Mouse (Mus musculus) testis, adult 2 months (tissue): ENCODE data around the gene H3f3b. TPM values are rescaled to one million over a fixed set of nuclear protein-coding genes. Genes with fewer than 3 reads are reported as not detected.
A peak's percentile ranks its signal among the peaks of the same experiment; 100 is the strongest.

Experiments used
- H3K27ac ChIP-seq: fragments of 200-500 bp; 2 replicates; pipeline ENCODE4 v1.5.1; 2012; ENCODE audit warnings: low read depth, low read length; ENCODE audit not compliant: control insufficient read depth, insufficient read depth
- H3K27me3 ChIP-seq: fragments of 200-500 bp; 2 replicates; pipeline ENCODE4 v1.6.1; 2012; ENCODE audit warnings: mild to moderate bottlenecking, low read length, moderate library complexity; ENCODE audit not compliant: control insufficient read depth, insufficient read depth
- H3K36me3 ChIP-seq: fragments of 200-500 bp; 2 replicates; pipeline ENCODE4 v1.6.1; 2012; ENCODE audit warnings: mild to moderate bottlenecking, low read length; ENCODE audit not compliant: control insufficient read depth, insufficient read depth
- H3K4me1 ChIP-seq: fragments of 200-500 bp; 2 replicates; pipeline ENCODE4 v1.6.1; 2012; ENCODE audit warnings: low read length; ENCODE audit not compliant: control insufficient read depth, insufficient read depth
- H3K4me3 ChIP-seq: fragments of 200-500 bp; 2 replicates; pipeline ENCODE4 v1.5.1; 2012; ENCODE audit warnings: low read depth, mild to moderate bottlenecking, low read length, moderate library complexity, mixed read lengths; ENCODE audit not compliant: control insufficient read depth
- CTCF ChIP-seq: fragments of 200-500 bp; IDR thresholded peaks from 2 replicates; pipeline ENCODE4 v1.5.1; 2012; ENCODE audit warnings: low read depth, mild to moderate bottlenecking, inconsistent platforms, low read length, moderate library complexity; ENCODE audit not compliant: control insufficient read depth, insufficient read depth, insufficient replicate concordance
- POLR2A ChIP-seq: fragments of 200-500 bp; IDR thresholded peaks from 2 replicates; pipeline ENCODE4 v1.6.1; 2012; ENCODE audit warnings: low read depth, mild to moderate bottlenecking, inconsistent platforms, low read length, moderate library complexity; ENCODE audit not compliant: control insufficient read depth
- polyA plus RNA-seq: library from polyadenylated mRNA; depleted of rRNA; stranded (reverse); fragments of >200 nt; gene quantifications from 2 replicates; pipeline ENCODE4 v1.2.3, GENCODE M21; 2012; rRNA removed

H3f3b gene
- 276 and 330 TPM in 2 replicates for polyA plus RNA-seq

DNA sequence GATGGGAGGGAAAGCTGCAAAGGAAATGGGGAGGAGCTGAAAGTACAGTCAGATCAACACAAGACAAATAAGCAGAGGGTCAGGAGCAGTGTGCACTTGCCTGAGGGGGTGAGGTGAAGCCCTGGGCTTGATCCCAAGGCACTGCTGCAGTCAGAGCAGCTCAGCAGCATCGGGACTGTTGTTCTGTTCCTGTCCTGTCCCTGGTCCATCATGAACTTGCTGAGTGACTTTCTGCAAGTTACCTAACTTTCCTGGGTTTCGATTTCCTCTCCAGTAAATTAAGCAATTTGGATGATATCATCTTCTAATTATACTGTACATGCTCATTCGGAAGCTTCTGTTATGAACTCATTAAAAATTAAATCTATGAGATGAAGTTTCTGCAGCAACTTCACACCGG lies at the start of gene H3f3b:
H3f3b (minus strand) TSS at position 207 of the 400 bp plus-strand sequence.
- Histone ChIP-seq H3K27ac (no peak within 1 kb of the TSS), H3K4me1 (peaks cover 6% of the 10 kb centered on the region), H3K27me3 (no peaks in the 10 kb centered on the region), H3K4me3 (peak within 1 kb of the TSS; percentile 2; the same call in 1 of the 2 replicates), H3K36me3 (peaks cover 3% of the 10 kb centered on the region; the same call in 1 of the 2 replicates)
- TF ChIP-seq POLR2A, result no peak
- TF ChIP-seq CTCF, result no peak

DNA sequence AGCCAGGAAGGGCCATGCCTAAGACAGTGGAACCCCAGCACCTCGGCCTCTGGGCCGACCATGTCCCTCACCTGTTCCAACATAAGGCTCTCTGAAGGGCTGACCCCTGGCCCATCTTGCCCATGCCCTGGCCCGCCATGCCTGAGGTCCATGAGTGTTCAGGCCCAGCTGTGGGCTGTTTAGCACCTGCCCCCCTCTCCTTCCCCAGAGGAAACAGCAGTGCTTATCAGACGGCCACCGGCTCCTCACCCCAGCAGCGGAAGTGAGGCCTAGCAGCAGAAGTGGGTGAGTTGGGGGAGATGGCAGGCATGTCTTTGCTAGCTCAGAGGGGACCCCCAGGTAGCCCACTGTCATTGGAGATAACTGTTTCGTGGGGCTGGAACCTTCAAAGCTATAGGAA lies 49.1 kb upstream of the H3f3b start:
- Histone ChIP-seq H3K4me1 (peaks cover 10% of the 10 kb centered on the region), H3K27ac (no peak overlapping the region), H3K4me3 (no peak overlapping the region), H3K27me3 (no peaks in the 10 kb centered on the region), H3K36me3 (no peaks in the 10 kb centered on the region)
- TF ChIP-seq POLR2A (no peak), CTCF (no peak)

DNA sequence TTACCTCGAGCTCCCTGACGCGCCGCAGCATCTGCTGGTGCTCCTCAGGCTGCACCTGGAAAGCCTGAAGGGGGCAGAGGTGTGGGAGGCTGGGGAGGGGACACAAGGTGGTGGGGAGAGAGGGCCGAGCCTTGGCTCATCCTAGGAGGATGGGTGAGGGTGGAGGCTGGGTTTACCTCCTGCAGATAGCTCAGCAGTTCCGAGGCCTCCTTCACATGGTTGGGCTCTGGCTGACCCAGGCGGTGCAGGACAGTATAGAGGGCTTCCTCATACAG lies 48.4 kb upstream of the H3f3b start:
- no peak for TF ChIP-seq POLR2A
- TF ChIP-seq CTCF, result no peak
- Histone ChIP-seq H3K36me3 (no peaks in the 10 kb centered on the region), H3K4me3 (no peak overlapping the region), H3K27me3 (no peaks in the 10 kb centered on the region), H3K27ac (no peak overlapping the region), H3K4me1 (peaks cover 10% of the 10 kb centered on the region)

DNA sequence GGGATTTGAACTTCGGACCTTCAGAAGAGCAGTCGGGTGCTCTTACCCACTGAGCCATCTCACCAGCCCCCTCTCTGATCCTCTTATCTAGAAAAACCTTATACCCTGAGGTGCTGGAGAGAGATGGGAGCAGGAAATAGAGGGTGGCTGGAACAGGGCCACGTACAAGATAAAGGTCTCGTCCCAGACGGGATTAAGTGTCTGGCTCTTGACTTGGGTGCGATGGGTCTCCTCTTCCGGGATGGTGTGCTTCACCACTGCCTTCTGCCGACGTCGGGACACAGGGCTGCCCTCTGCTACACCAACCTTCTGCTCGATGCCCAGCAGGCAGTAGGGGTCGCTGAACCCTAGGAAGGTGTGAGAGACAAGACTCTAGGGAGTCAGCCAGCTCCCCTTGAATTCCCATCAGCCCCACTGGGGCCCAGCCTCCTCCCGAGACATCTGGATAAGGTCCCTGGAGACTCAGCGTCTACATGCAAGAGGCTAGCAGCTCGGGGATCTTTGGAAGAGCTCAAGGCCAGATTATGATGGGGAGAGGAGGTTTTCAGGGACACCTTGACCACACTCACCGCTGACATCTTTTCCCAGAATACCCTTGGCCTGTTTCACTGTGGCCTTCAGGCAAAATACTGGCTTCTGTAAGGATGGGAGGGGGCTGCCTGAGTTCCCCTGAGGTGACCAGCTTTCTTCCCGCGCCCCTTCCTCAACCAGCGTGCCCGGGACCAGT lies 47.9 kb upstream of the H3f3b start:
- H3K36me3 ChIP-seq, result no peaks in the 10 kb centered on the region
- no peak for TF ChIP-seq CTCF
- no peak for TF ChIP-seq POLR2A
- H3K27ac ChIP-seq, result no peak overlapping the region
- H3K27me3 ChIP-seq, result no peaks in the 10 kb centered on the region
- no peak overlapping the region for H3K4me3 ChIP-seq
- peaks cover 10% of the 10 kb centered on the region for H3K4me1 ChIP-seq

DNA sequence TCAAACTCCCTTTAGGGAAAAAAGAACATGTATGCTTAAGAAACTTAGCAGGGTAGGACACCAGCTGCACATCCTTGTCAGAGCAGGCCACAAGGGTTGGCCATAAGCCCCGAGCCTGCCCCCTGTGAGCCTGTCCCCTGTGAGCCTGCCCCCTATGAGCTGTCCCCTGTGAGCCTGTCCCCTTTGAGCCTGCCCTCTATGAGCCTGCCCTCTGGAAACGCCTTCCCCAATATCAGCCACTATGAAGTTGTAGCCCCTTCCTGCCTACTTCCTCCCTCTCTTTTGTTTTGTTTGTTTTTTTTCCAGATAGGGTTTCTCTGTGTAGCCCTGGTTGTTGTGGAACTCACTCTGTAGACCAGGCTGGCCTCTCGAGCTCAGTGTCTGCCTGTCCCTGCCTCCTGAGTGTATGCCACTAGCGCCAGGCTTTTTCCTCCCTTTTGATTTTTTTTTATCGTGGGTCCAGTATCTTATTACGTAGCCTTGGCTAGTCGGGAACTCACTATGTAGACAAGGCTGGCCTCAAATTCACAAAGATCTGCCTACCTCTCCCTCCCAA lies 46.8 kb upstream of the H3f3b start:
- H3K4me3 ChIP-seq, result no peak overlapping the region
- H3K27ac ChIP-seq, result no peak overlapping the region
- H3K4me1 ChIP-seq, result peaks cover 10% of the 10 kb centered on the region
- H3K27me3 ChIP-seq, result no peaks in the 10 kb centered on the region
- no peaks in the 10 kb centered on the region for H3K36me3 ChIP-seq
- no peak for TF ChIP-seq CTCF
- TF ChIP-seq POLR2A, result no peak

DNA sequence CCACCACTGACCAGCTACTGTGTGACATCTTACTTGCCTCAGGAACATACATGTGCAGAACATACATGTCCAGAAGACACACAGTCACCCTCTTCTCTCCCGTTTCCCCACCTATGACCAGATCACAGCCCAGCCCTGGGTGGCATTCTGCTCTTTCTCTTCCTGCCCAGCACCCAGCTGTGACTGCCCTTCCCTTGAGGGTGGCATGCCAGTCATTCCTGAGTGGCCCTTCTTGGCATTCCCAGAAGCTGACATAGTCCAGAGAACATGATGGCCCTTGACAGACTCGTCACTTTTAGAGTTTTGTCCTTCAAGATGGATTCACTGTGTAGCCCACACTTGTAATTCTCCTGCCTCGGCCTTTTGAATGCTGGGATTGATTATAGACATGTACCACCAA lies 44.8 kb upstream of the H3f3b start:
- Histone ChIP-seq H3K36me3 (no peaks in the 10 kb centered on the region), H3K4me1 (peaks cover 4% of the 10 kb centered on the region), H3K27me3 (no peaks in the 10 kb centered on the region), H3K27ac (no peak overlapping the region), H3K4me3 (no peak overlapping the region)
- no peak for TF ChIP-seq CTCF
- no peak for TF ChIP-seq POLR2A

DNA sequence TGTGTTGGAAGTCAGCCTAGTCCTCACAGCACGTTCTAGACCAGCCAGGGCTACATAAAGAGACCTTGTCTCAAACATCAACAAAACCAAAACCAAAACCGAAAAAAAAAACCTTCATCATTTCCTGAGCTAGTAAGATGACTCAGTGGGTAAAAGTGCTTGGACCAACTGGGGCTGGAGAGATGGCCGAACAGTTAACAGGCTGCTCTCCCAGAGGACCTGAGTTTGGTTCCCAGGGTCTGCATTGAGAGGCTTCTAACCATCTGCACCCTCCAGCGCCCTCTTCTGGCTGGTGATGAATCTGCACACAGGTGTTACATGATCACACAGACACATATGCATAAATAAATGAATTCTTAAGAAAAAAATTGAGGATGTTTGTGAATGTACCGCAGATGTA lies 43.7 kb upstream of the H3f3b start:
- Histone ChIP-seq H3K36me3 (no peaks in the 10 kb centered on the region), H3K4me3 (no peak overlapping the region), H3K4me1 (no peaks in the 10 kb centered on the region; the same call in 1 of the 2 replicates), H3K27ac (no peak overlapping the region), H3K27me3 (no peaks in the 10 kb centered on the region)
- TF ChIP-seq POLR2A, result no peak
- TF ChIP-seq CTCF, result peak; percentile 52; the same call in 1 of the 2 replicates
